Mouse (Mus musculus) cerebellum, adult (tissue): Measurements from ENCODE around the gene Mrgprd.
A peak's percentile ranks its signal among the peaks of the same experiment; 100 is the strongest.

Source experiments
- ATAC-seq: cut with Nextera tagmentation; 2 replicates; pipeline ENCODE4 v1.9.2; 2017; ENCODE audit warnings: mild to moderate bottlenecking, moderate library complexity, mixed read lengths; ENCODE audit not compliant: insufficient number of reproducible peaks, low FRiP score, low TSS enrichment

Gene Mrgprd

GRCm38 (mm10) chr7:145314785-145315411, at the start of gene Mrgprd:
Mrgprd (plus strand) TSS chr7:145314835.
- ATAC-seq = no peak

- 0 out of 2 replicates have a peak, but pooled peaks have one; percentile 27 for ATAC-seq
Observed at GRCm38 (mm10) chr7:145266011-145266410, 48.6 kb upstream of the Mrgprd start.

- ATAC-seq = no peak
Observed at GRCm38 (mm10) chr7:145268890-145269289, 45.7 kb upstream of the Mrgprd start.

- no peak for ATAC-seq
Observed at GRCm38 (mm10) chr7:145270955-145271354, 43.7 kb upstream of the Mrgprd start.

- no peak for ATAC-seq
Observed at GRCm38 (mm10) chr7:145275488-145275887, 39.1 kb upstream of the Mrgprd start.

GRCm38 (mm10) chr7:145281396-145281795, 33.2 kb upstream of the Mrgprd start:
- no peak for ATAC-seq

- no peak for ATAC-seq
Observed at GRCm38 (mm10) chr7:145283041-145283440, 31.6 kb upstream of the Mrgprd start.

GRCm38 (mm10) chr7:145283487-145284187, 31.0 kb upstream of the Mrgprd start, which contains the start of gene Tpcn2:
Tpcn2 (minus strand) TSS chr7:145284011.
- peak; percentile 87 for ATAC-seq

- no peak for ATAC-seq
Observed at GRCm38 (mm10) chr7:145284293-145284692, 30.3 kb upstream of the Mrgprd start.

GRCm38 (mm10) chr7:145285476-145285875, 29.2 kb upstream of the Mrgprd start:
- ATAC-seq = no peak

- ATAC-seq = no peak
Observed at GRCm38 (mm10) chr7:145287410-145287809, 27.2 kb upstream of the Mrgprd start.

GRCm38 (mm10) chr7:145289302-145289701, 25.3 kb upstream of the Mrgprd start:
- peak; percentile 43; the same call in 1 of the 2 replicates for ATAC-seq

- no peak for ATAC-seq
Observed at GRCm38 (mm10) chr7:145291847-145292246, 22.8 kb upstream of the Mrgprd start.

GRCm38 (mm10) chr7:145292726-145293125, 21.9 kb upstream of the Mrgprd start:
- ATAC-seq = no peak

- no peak for ATAC-seq
Observed at GRCm38 (mm10) chr7:145293859-145294258, 20.8 kb upstream of the Mrgprd start.

GRCm38 (mm10) chr7:145298666-145299490, 15.8 kb upstream of the Mrgprd start:
- no peak for ATAC-seq

GRCm38 (mm10) chr7:145299562-145300320, 14.9 kb upstream of the Mrgprd start:
- peak; percentile 32; the same call in 1 of the 2 replicates for ATAC-seq

- ATAC-seq = peak; percentile 34
Observed at GRCm38 (mm10) chr7:145300321-145301007, 14.2 kb upstream of the Mrgprd start, which contains the start of gene Mrgprf. Mrgprf (plus strand) TSS chr7:145300828.

GRCm38 (mm10) chr7:145301008-145301340, 13.7 kb upstream of the Mrgprd start:
- ATAC-seq = peak; percentile 10; the same call in 1 of the 2 replicates
